Comparison of ENCODE assay signal across 8 mouse cellular contexts in genomic region chr7:45705443-45705864, GRCm38 (mm10). TPM values are rescaled to one million over a fixed set of nuclear protein-coding genes. Genes with fewer than 3 reads are reported as not detected.
DNase-seq lines count a peak whose midpoint lies in the region; ATAC-seq lines count a peak whose summit lies in the region.

No protein-coding gene starts in this region.

- peaks cover 38% of the 10 kb centered on the region for H3K4me1 ChIP-seq in kidney, embryonic 14.5 days (ENCODE audit: control insufficient read depth, insufficient read depth, low read length)
- H3K4me1 ChIP-seq in embryonic facial prominence, embryonic 11.5 days (ENCODE audit: control insufficient read depth, insufficient read depth, low read length) = peaks cover 18% of the 10 kb centered on the region
- peaks cover 55% of the 10 kb centered on the region for H3K4me1 ChIP-seq in intestine, embryonic 15.5 days (replicated peaks)

- H3K9ac ChIP-seq in kidney, embryonic 14.5 days (ENCODE audit: low read depth, low read length) = peak overlapping the region; percentile 84
- peak overlapping the region; percentile 54 for H3K9ac ChIP-seq in embryonic facial prominence, embryonic 11.5 days (replicated peaks; ENCODE audit: low read length)
- peak overlapping the region; percentile 78 for H3K9ac ChIP-seq in intestine, embryonic 15.5 days

- peak overlapping the region; percentile 64 for H3K4me3 ChIP-seq in kidney, embryonic 14.5 days (ENCODE audit: low read length)
- peak overlapping the region; percentile 56 for H3K4me3 ChIP-seq in embryonic facial prominence, embryonic 11.5 days (ENCODE audit: low read depth, low read length)
- peak overlapping the region; percentile 67 for H3K4me3 ChIP-seq in intestine, embryonic 15.5 days (replicated peaks)

- no peak for DNase-seq in kidney, adult 18-20 months
- peak; percentile 49 for DNase-seq in embryonic facial prominence, embryonic 11.5 days (ENCODE audit: low spot score)
- DNase-seq in neural tube, embryonic 10.5 days (ENCODE audit: extremely low spot score, low spot score) = peak; percentile 69
- DNase-seq in right cerebral cortex, adult 2 months (ENCODE audit: low spot score in 2 of 2) = no peak
- no peak for DNase-seq in right cerebral cortex, postnatal 36 days (ENCODE audit: low spot score in 2 of 2)
- DNase-seq in kidney, adult 8-10 months = no peak

- peak overlapping the region; percentile 79 for H3K27ac ChIP-seq in kidney, embryonic 14.5 days (ENCODE audit: low read depth, low read length)
- peak overlapping the region; percentile 65 for H3K27ac ChIP-seq in embryonic facial prominence, embryonic 11.5 days (replicated peaks; ENCODE audit: low read depth, low read length)
- peak overlapping the region; percentile 83 for H3K27ac ChIP-seq in intestine, embryonic 15.5 days

- no peaks in the 10 kb centered on the region for H3K9me3 ChIP-seq in kidney, embryonic 14.5 days (ENCODE audit: control insufficient read depth, low read length)
- H3K9me3 ChIP-seq in embryonic facial prominence, embryonic 11.5 days (replicated peaks; ENCODE audit: control insufficient read depth, low read length) = no peaks in the 10 kb centered on the region
- H3K9me3 ChIP-seq in intestine, embryonic 15.5 days = no peaks in the 10 kb centered on the region

- no peaks in the 10 kb centered on the region; the same call in 1 of the 2 replicates for H3K27me3 ChIP-seq in kidney, embryonic 14.5 days (ENCODE audit: control insufficient read depth, insufficient read depth, low read length)
- H3K27me3 ChIP-seq in embryonic facial prominence, embryonic 11.5 days (ENCODE audit: control insufficient read depth, insufficient read depth, low read length) = peaks cover 2% of the 10 kb centered on the region; the same call in 1 of the 2 replicates
- peaks cover 3% of the 10 kb centered on the region for H3K27me3 ChIP-seq in intestine, embryonic 15.5 days (replicated peaks)

- WGBS in kidney, embryonic 14.5 days = under 1% methylated on average over 21 of the region's 21 CpGs
- WGBS in embryonic facial prominence, embryonic 11.5 days = 0% methylated on average over 21 of the region's 21 CpGs
- WGBS in intestine, embryonic 15.5 days = under 1% methylated on average over 21 of the region's 21 CpGs

- peak; percentile 0 for ATAC-seq in kidney, embryonic 14.5 days (ENCODE audit: low FRiP score, low TSS enrichment)
- no peak for ATAC-seq in embryonic facial prominence, embryonic 11.5 days (replicated peaks; ENCODE audit: insufficient number of reproducible peaks, low FRiP score, low TSS enrichment, low read depth)
- ATAC-seq in intestine, embryonic 15.5 days = no peak

- peak overlapping the region; percentile 93 for H3K4me2 ChIP-seq in kidney, embryonic 14.5 days (replicated peaks; ENCODE audit: low read depth, low read length)
- peak overlapping the region; percentile 95 for H3K4me2 ChIP-seq in embryonic facial prominence, embryonic 11.5 days (ENCODE audit: low read depth, low read length)
- H3K4me2 ChIP-seq in intestine, embryonic 15.5 days (replicated peaks) = peak overlapping the region; percentile 99

- H3K36me3 ChIP-seq in kidney, embryonic 14.5 days (ENCODE audit: control insufficient read depth, insufficient read depth, low read length) = peaks cover 6% of the 10 kb centered on the region; the same call in 1 of the 2 replicates
- no peaks in the 10 kb centered on the region for H3K36me3 ChIP-seq in embryonic facial prominence, embryonic 11.5 days (replicated peaks; ENCODE audit: control insufficient read depth, insufficient read depth, low read depth, low read length)
- H3K36me3 ChIP-seq in intestine, embryonic 15.5 days = no peaks in the 10 kb centered on the region

RNA-seq across cellular contexts. Expression of gene Dbp, which starts 0.6 kb away (rescaled TPM):
- polyA plus RNA-seq in kidney, embryonic 14.5 days (2014; fragmentation: Nextera tagmentation; extraction: Ambion mirVana) = 6.6 and 7.7 TPM in 2 replicates
- 4.9 and 5.6 TPM in 2 replicates for polyA plus RNA-seq in embryonic facial prominence, embryonic 11.5 days (2014; fragmentation: Nextera tagmentation; extraction: Ambion mirVana)
- 3.1 and 3.4 TPM in 2 replicates for polyA plus RNA-seq in intestine, embryonic 15.5 days (2015; fragmentation: Nextera tagmentation; extraction: Ambion mirVana)

RNA-seq across cellular contexts. Expression of gene Car11, which starts 5.8 kb away (rescaled TPM):
- 6.9 and 11.9 TPM in 2 replicates for polyA plus RNA-seq in kidney, embryonic 14.5 days (2014; fragmentation: Nextera tagmentation; extraction: Ambion mirVana)
- 6.9 and 8.7 TPM in 2 replicates for polyA plus RNA-seq in embryonic facial prominence, embryonic 11.5 days (2014; fragmentation: Nextera tagmentation; extraction: Ambion mirVana)
- 5.5 and 6.4 TPM in 2 replicates for polyA plus RNA-seq in intestine, embryonic 15.5 days (2015; fragmentation: Nextera tagmentation; extraction: Ambion mirVana)

RNA-seq across cellular contexts. Expression of gene Rpl18, which starts 9.8 kb away (rescaled TPM):
- 1,328 and 1,679 TPM in 2 replicates for polyA plus RNA-seq in kidney, embryonic 14.5 days (2014; fragmentation: Nextera tagmentation; extraction: Ambion mirVana)
- 1,026 and 1,114 TPM in 2 replicates for polyA plus RNA-seq in embryonic facial prominence, embryonic 11.5 days (2014; fragmentation: Nextera tagmentation; extraction: Ambion mirVana)
- 1,110 and 1,134 TPM in 2 replicates for polyA plus RNA-seq in intestine, embryonic 15.5 days (2015; fragmentation: Nextera tagmentation; extraction: Ambion mirVana)

RNA-seq across cellular contexts. Expression of gene Sec1, which starts 11.3 kb away (rescaled TPM):
- 0.17 and 0.28 TPM in 2 replicates for polyA plus RNA-seq in kidney, embryonic 14.5 days (2014; fragmentation: Nextera tagmentation; extraction: Ambion mirVana)
- 0.27 and 0.42 TPM in 2 replicates for polyA plus RNA-seq in embryonic facial prominence, embryonic 11.5 days (2014; fragmentation: Nextera tagmentation; extraction: Ambion mirVana)
- polyA plus RNA-seq in intestine, embryonic 15.5 days (2015; fragmentation: Nextera tagmentation; extraction: Ambion mirVana) = 1.9 and 2.0 TPM in 2 replicates

RNA-seq across cellular contexts. Expression of gene Sphk2, which starts 12.3 kb away (rescaled TPM):
- 16.8 and 23.9 TPM in 2 replicates for polyA plus RNA-seq in kidney, embryonic 14.5 days (2014; fragmentation: Nextera tagmentation; extraction: Ambion mirVana)
- polyA plus RNA-seq in embryonic facial prominence, embryonic 11.5 days (2014; fragmentation: Nextera tagmentation; extraction: Ambion mirVana) = 14.9 and 17.3 TPM in 2 replicates
- polyA plus RNA-seq in intestine, embryonic 15.5 days (2015; fragmentation: Nextera tagmentation; extraction: Ambion mirVana) = 38.1 and 41.6 TPM in 2 replicates

Comparison
In these comparisons a context has a peak if more than half of its experiments do, and no peak if none do; other contexts are left out.
1. DNase-seq: peak in embryonic facial prominence, embryonic 11.5 days (single experiment) and neural tube, embryonic 10.5 days (single experiment); none in kidney, adult 18-20 months (single experiment), right cerebral cortex, adult 2 months (0 of 2), right cerebral cortex, postnatal 36 days (0 of 2) and kidney, adult 8-10 months (0 of 2).
2. Peak in every context shown above with its lines, with median percentiles within 50 percentile points of each other: H3K27ac ChIP-seq, H3K4me2 ChIP-seq, H3K4me3 ChIP-seq and H3K9ac ChIP-seq.